ENCODE assay signal across 8 mouse cellular contexts in genomic region chr19:11770205-11770892, GRCm38 (mm10). TPM values are rescaled to one million over a fixed set of nuclear protein-coding genes. Genes with fewer than 3 reads are reported as not detected.
DNase-seq lines count a peak whose midpoint lies in the region; ATAC-seq lines count a peak whose summit lies in the region.

Gene Mrpl16 (plus strand): TSS chr19:11770391.

- 1% methylated on average over 30 of the region's 30 CpGs for WGBS in hindbrain, embryonic 11.5 days

- peak within 1 kb of the TSS; percentile 75 for H3K4me2 ChIP-seq in hindbrain, embryonic 11.5 days (replicated peaks; ENCODE audit: low read depth, low read length)

- no peaks in the 10 kb centered on the region for H3K36me3 ChIP-seq in hindbrain, embryonic 11.5 days (ENCODE audit: control insufficient read depth, insufficient read depth, low read length)

- peak; percentile 85 for DNase-seq in Muller cell, postnatal 12 days (ENCODE audit: inconsistent ontology term)
- peak; percentile 90 for DNase-seq in cerebellum, adult 9-11 months
- peak; percentile 78 to 95 for DNase-seq in frontal cortex, adult 2 months (ENCODE audit: extremely low spot score in 1 of 2, low spot score in 1 of 2)
- DNase-seq in hindbrain, embryonic 11.5 days (ENCODE audit: low spot score): peak; percentile 94
- DNase-seq in layer of hippocampus, postnatal 10 days (ENCODE audit: low spot score in 2 of 2): peak; percentile 91 to 93
- peak; percentile 94 for DNase-seq in lung, postnatal 10 days
- peak; percentile 75 for DNase-seq in ovary, postnatal 36 days (ENCODE audit: low spot score)
- DNase-seq in thymus, postnatal 25 days: peak; percentile 91

- H3K27ac ChIP-seq in hindbrain, embryonic 11.5 days (ENCODE audit: low read depth, low read length): no peak within 1 kb of the TSS

- ATAC-seq in hindbrain, embryonic 11.5 days (ENCODE audit: low FRiP score): peak; percentile 93

- peak within 1 kb of the TSS; percentile 80 for H3K9ac ChIP-seq in hindbrain, embryonic 11.5 days (ENCODE audit: low read depth, low read length)

- no peaks in the 10 kb centered on the region for H3K27me3 ChIP-seq in hindbrain, embryonic 11.5 days (ENCODE audit: control insufficient read depth, insufficient read depth, low read length)

- H3K4me3 ChIP-seq in hindbrain, embryonic 11.5 days (ENCODE audit: low read depth, low read length): peak within 1 kb of the TSS; percentile 65

- H3K9me3 ChIP-seq in hindbrain, embryonic 11.5 days (ENCODE audit: control insufficient read depth, low read length): no peaks in the 10 kb centered on the region

- H3K4me1 ChIP-seq in hindbrain, embryonic 11.5 days (replicated peaks; ENCODE audit: control insufficient read depth, insufficient read depth, low read length): 0 out of 2 replicates have a peak, but pooled peaks cover 2% of the 10 kb centered on the region

RNA-seq across cellular contexts. Expression of gene Mrpl16, which starts in this region (rescaled TPM):
- 36.4 and 41.1 TPM in 2 replicates for polyA plus RNA-seq in frontal cortex, adult 2 months (2012; rRNA removed)
- polyA plus RNA-seq in hindbrain, embryonic 11.5 days (2014; fragmentation: Nextera tagmentation; extraction: Ambion mirVana): 49.2 and 50.8 TPM in 2 replicates
- total RNA-seq in layer of hippocampus, postnatal 10 days (2021): 10 to 100 TPM; 45.4 to 46.7 TPM
